Mouse (Mus musculus): ENCODE measurements around the gene Nuak1.

DNA sequence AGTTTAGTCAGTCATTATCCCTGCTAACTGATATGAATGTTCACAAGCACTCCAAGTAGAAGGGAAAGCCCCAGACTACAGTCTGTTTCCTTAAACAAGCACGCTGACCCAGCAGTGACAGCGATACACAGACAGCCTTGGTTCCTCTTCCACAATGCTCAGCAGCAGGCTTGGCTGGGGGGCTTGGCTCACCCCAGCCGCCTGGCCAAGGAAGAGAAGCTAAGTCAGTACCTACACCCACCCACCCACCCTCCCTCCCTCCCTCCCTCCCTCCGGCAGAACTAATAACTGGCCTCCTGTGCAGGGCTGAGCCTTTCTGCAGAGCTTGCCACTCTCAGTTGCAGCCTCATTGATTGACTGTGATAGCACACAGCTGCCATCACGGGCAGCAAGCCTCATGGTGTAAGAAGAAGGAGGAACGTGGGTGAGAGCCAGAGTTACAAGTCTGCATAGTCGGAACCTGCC, 38.5 kb downstream of the Nuak1 start:
- TF ChIP-seq CTCF (IDR thresholded peaks at IDR 0.05; ENCODE audit: insufficient read depth, low read depth, low read length) (no peak), POLR2A (IDR thresholded peaks at IDR 0.05; ENCODE audit: insufficient read depth, low read depth, low read length) (no peak)

All from olfactory bulb, adult 2 months (tissue).